Mouse (Mus musculus): Measurements from ENCODE around the gene Ppfia3. TPM values are rescaled to one million over a fixed set of nuclear protein-coding genes. Genes with fewer than 3 reads are reported as not detected.

Gene Ppfia3
- total RNA-seq, 2 experiments from 2014 or later, result 0.22 to 0.29 TPM

Other genes starting within 250 kb of the Ppfia3 start
- gene Rps11, start 242.6 kb downstream of the Ppfia3 start, total RNA-seq (2021), result 100 to 1,000 TPM; 582 to 636 TPM
- gene Rpl13a, start 238.3 kb downstream of the Ppfia3 start, total RNA-seq (2021), result 100 to 1,000 TPM; 573 to 686 TPM
- under 1 TPM in 1 of 2 experiments, not detected in 1; 0.45 TPM for gene Gm45713, start 230.8 kb downstream of the Ppfia3 start, total RNA-seq (2021)
- 1 to 10 TPM; 4.3 to 5.8 TPM for gene Flt3l, start 230.6 kb downstream of the Ppfia3 start, total RNA-seq (2021)
- gene Pih1d1, start 212.7 kb downstream of the Ppfia3 start, total RNA-seq (2021), result 10 to 100 TPM; 27.7 to 31.2 TPM
- 10 to 100 TPM; 20.3 to 27.3 TPM for gene Aldh16a1, start 212.4 kb downstream of the Ppfia3 start, total RNA-seq (2021)
- gene Slc17a7, start 203.1 kb downstream of the Ppfia3 start, total RNA-seq (2021), result 10 to 100 TPM in 1 of 2 experiments, 1 to 10 TPM in 1; 8.1 to 11.5 TPM
- not detected for gene Gfy, start 187.4 kb downstream of the Ppfia3 start, total RNA-seq (2021)
- not detected for gene Pth2, start 186.0 kb downstream of the Ppfia3 start, total RNA-seq (2021)
- not detected for gene Ccdc155, start 162.1 kb downstream of the Ppfia3 start, total RNA-seq (2021)
- gene Dkkl1, start 154.9 kb downstream of the Ppfia3 start, total RNA-seq (2021), result not detected
- gene Tead2, start 151.3 kb downstream of the Ppfia3 start, total RNA-seq (2021), result 10 to 100 TPM; 10.1 to 14.4 TPM
- gene Cd37, start 127.9 kb downstream of the Ppfia3 start, total RNA-seq (2021), result 1 to 10 TPM; 3.8 to 5.5 TPM
- gene Slc6a16, start 125.9 kb downstream of the Ppfia3 start, total RNA-seq (2021), result not detected
- gene Slc6a21, start 89.5 kb downstream of the Ppfia3 start, total RNA-seq (2021), result not detected
- gene Trpm4, start 33.2 kb downstream of the Ppfia3 start, total RNA-seq (2021), result 10 to 100 TPM; 20.8 to 22.3 TPM
- gene Hrc, start 31.7 kb downstream of the Ppfia3 start, total RNA-seq (2021), result 100 to 1,000 TPM; 516 to 539 TPM
- gene Lin7b, start 3.6 kb upstream of the Ppfia3 start, total RNA-seq (2021), result under 1 TPM; 0.90 to 0.96 TPM
- 100 to 1,000 TPM; 126 to 138 TPM for gene Snrnp70, start 28.7 kb upstream of the Ppfia3 start, total RNA-seq (2021)
- 1 to 10 TPM; 1.5 to 1.7 TPM for gene Kcna7, start 38.6 kb upstream of the Ppfia3 start, total RNA-seq (2021)
- gene Ntf5, start 46.7 kb upstream of the Ppfia3 start, total RNA-seq (2021), result under 1 TPM in 1 of 2 experiments, not detected in 1; 0.14 TPM
- gene Lhb, start 53.8 kb upstream of the Ppfia3 start, total RNA-seq (2021), result not detected
- gene Gys1, start 67.8 kb upstream of the Ppfia3 start, total RNA-seq (2021), result 10 to 100 TPM; 86.1 to 90.2 TPM
- gene Ruvbl2, start 71.1 kb upstream of the Ppfia3 start, total RNA-seq (2021), result 10 to 100 TPM; 25.3 to 26.3 TPM
- gene Ftl1, start 92.9 kb upstream of the Ppfia3 start, total RNA-seq (2021), result 100 to 1,000 TPM; 231 to 265 TPM
- 10 to 100 TPM; 25.6 to 31.1 TPM for gene Bax, start 99.9 kb upstream of the Ppfia3 start, total RNA-seq (2021)
- gene Tulp2, start 114.9 kb upstream of the Ppfia3 start, total RNA-seq (2021), result not detected
- 1 to 10 TPM; 2.8 to 4.6 TPM for gene Gm45808, start 119.8 kb upstream of the Ppfia3 start, total RNA-seq (2021)
- 1 to 10 TPM; 4.5 to 6.0 TPM for gene Dhdh, start 121.8 kb upstream of the Ppfia3 start, total RNA-seq (2021)
- 100 to 1,000 TPM; 116 to 137 TPM for gene Nucb1, start 143.4 kb upstream of the Ppfia3 start, total RNA-seq (2021)
- 10 to 100 TPM; 21.7 to 32.8 TPM for gene Ppp1r15a, start 159.2 kb upstream of the Ppfia3 start, total RNA-seq (2021)
- gene Plekha4, start 159.3 kb upstream of the Ppfia3 start, total RNA-seq (2021), result 1 to 10 TPM; 1.9 to 2.1 TPM
- under 1 TPM; 0.19 to 0.39 TPM for gene Hsd17b14, start 187.9 kb upstream of the Ppfia3 start, total RNA-seq (2021)
- 10 to 100 TPM; 85.5 to 94.6 TPM for gene Bcat2, start 203.1 kb upstream of the Ppfia3 start, total RNA-seq (2021)
- not detected for gene Fgf21, start 248.5 kb upstream of the Ppfia3 start, total RNA-seq (2021)